Mouse (Mus musculus): ENCODE results near the gene Lsm7. TPM values are rescaled to one million over a fixed set of nuclear protein-coding genes. Genes with fewer than 3 reads are reported as not detected.

Lsm7 gene
- polyA plus RNA-seq, 1 experiment from 2014 or later: 138 TPM

GRCm38 (mm10) chr10:80827063-80827869 lies 27.7 kb downstream of the Lsm7 start:
- WGBS: 4% methylated on average over 29 of the region's 29 CpGs
- H3K4me3 ChIP-seq (ENCODE audit: low read depth, low read length): peak overlapping the region; percentile 71
- no peak for TF ChIP-seq CTCF (IDR thresholded peaks at IDR 0.05)
- no peaks in the 10 kb centered on the region for H3K9me3 ChIP-seq (ENCODE audit: low read length)
- peak overlapping the region; percentile 89 for H3K27ac ChIP-seq (ENCODE audit: low read length)
- H3K4me2 ChIP-seq (replicated peaks; ENCODE audit: low read depth, low read length): peak overlapping the region; percentile 68
- H3K27me3 ChIP-seq (replicated peaks; ENCODE audit: insufficient read depth, low read length): no peaks in the 10 kb centered on the region
- H3K36me3 ChIP-seq (ENCODE audit: insufficient read depth, low read length): 0 out of 2 replicates have a peak, but pooled peaks cover 4% of the 10 kb centered on the region
- no peaks in the 10 kb centered on the region for H3K4me1 ChIP-seq (ENCODE audit: insufficient read depth, low read depth, low read length)
- DNase-seq (ENCODE audit: low spot score) (no peak), ATAC-seq (no peak)
- H3K9ac ChIP-seq (replicated peaks; ENCODE audit: low read depth): peak overlapping the region; percentile 92

DNA sequence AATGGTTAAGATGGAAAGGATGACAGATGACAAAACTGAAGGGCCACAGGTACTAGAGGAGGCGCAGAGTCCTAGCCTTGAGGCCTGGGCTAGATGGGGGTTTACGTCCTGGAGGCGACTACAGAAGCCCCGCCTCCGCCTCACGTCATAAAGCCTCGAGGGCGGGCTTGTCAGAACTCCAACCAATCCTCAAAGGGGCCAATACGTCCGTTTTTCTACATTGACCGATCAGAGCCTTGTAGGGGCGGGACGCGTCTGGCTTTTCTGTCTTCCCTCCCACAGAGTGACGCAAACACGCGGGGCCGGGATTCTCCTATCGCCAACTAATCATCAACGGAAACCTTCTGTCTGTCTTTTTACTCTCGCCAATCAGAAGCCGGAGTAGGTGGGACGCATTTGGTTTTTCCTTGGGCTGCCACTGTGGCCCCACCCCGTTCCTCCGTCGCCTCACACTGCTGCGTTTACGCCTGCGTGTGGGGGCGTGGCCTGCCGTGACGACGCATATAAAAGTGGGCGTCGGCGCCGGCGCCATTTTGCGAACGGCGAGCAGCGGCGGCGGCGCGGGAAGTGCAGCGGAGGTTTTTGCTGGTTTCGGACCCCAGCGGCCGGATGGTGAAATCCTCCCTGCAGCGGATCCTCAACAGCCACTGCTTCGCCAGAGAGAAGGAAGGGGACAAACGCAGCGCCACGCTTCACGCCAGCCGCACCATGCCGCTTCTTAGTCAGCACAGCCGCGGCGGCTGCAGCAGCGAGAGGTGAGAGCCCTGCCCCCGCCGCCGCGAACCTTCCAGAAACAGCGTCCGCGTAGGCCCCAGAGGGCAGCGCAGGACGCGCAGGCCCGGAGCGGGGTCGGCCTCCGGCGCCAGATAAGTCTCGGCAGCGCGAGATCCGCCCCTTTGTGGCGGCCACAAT lies 28.6 kb downstream of the Lsm7 start, which contains the start of gene Oaz1:
Gene Oaz1, plus strand, starts transcription at position 506 of the 912 bp plus-strand sequence.
- Histone ChIP-seq H3K4me3 (ENCODE audit: low read depth, low read length) (peak within 1 kb of the TSS; percentile 71), H3K4me2 (replicated peaks; ENCODE audit: low read depth, low read length) (peak within 1 kb of the TSS; percentile 68), H3K9ac (replicated peaks; ENCODE audit: low read depth) (peak within 1 kb of the TSS; percentile 92), H3K4me1 (ENCODE audit: insufficient read depth, low read depth, low read length) (no peaks in the 10 kb centered on the region), H3K36me3 (ENCODE audit: insufficient read depth, low read length) (0 out of 2 replicates have a peak, but pooled peaks cover 4% of the 10 kb centered on the region), H3K27ac (ENCODE audit: low read length) (peak within 1 kb of the TSS; percentile 89), H3K27me3 (replicated peaks; ENCODE audit: insufficient read depth, low read length) (no peaks in the 10 kb centered on the region), H3K9me3 (ENCODE audit: low read length) (no peaks in the 10 kb centered on the region)
- no peak for TF ChIP-seq EP300 (IDR thresholded peaks at IDR 0.05)
- TF ChIP-seq CTCF (IDR thresholded peaks at IDR 0.05): no peak; the same call in 1 of the 2 replicates
- ATAC-seq (peak; percentile 97), DNase-seq (ENCODE audit: low spot score) (peak; percentile 100)
- WGBS: under 1% methylated on average over 73 of the region's 82 CpGs

DNA sequence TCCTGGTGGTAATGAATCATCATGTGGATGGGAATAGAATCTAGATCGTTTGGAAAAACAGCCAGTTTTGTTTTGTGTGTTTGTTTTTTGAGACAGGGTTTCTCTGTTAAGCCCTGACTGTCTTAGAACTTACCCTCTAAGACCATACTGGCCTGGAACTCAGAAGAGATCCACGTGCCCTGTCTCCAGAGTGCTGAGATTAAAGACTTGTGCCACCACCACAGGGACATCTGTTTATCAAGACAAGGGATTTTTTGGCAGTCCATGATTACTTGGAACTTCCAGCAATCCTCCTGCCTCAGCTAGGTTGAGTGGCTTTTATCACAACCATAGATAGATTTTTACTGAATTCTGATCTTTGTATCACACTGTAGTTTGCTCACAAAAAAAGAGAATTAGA lies 30.2 kb downstream of the Lsm7 start:
- no peak for ATAC-seq
- H3K36me3 ChIP-seq (ENCODE audit: insufficient read depth, low read length): 0 out of 2 replicates have a peak, but pooled peaks cover 4% of the 10 kb centered on the region
- 54% methylated on average over 2 of the region's 2 CpGs for WGBS
- no peak overlapping the region for H3K9ac ChIP-seq (replicated peaks; ENCODE audit: low read depth)
- no peaks in the 10 kb centered on the region for H3K27me3 ChIP-seq (replicated peaks; ENCODE audit: insufficient read depth, low read length)
- no peak overlapping the region for H3K27ac ChIP-seq (ENCODE audit: low read length)
- no peaks in the 10 kb centered on the region for H3K9me3 ChIP-seq (ENCODE audit: low read length)
- no peaks in the 10 kb centered on the region for H3K4me1 ChIP-seq (ENCODE audit: insufficient read depth, low read depth, low read length)
- DNase-seq (ENCODE audit: low spot score): no peak
- no peak overlapping the region for H3K4me2 ChIP-seq (replicated peaks; ENCODE audit: low read depth, low read length)
- no peak overlapping the region for H3K4me3 ChIP-seq (ENCODE audit: low read depth, low read length)
- TF ChIP-seq CTCF (IDR thresholded peaks at IDR 0.05) (no peak), EP300 (IDR thresholded peaks at IDR 0.05) (no peak)

GRCm38 (mm10) chr10:80823847-80824643 lies 31.0 kb downstream of the Lsm7 start:
- Histone ChIP-seq H3K27ac (ENCODE audit: low read length) (no peak overlapping the region), H3K36me3 (ENCODE audit: insufficient read depth, low read length) (no peaks in the 10 kb centered on the region), H3K27me3 (replicated peaks; ENCODE audit: insufficient read depth, low read length) (no peaks in the 10 kb centered on the region), H3K9ac (replicated peaks; ENCODE audit: low read depth) (no peak overlapping the region), H3K4me1 (ENCODE audit: insufficient read depth, low read depth, low read length) (no peaks in the 10 kb centered on the region), H3K9me3 (ENCODE audit: low read length) (no peaks in the 10 kb centered on the region), H3K4me2 (replicated peaks; ENCODE audit: low read depth, low read length) (no peak overlapping the region), H3K4me3 (ENCODE audit: low read depth, low read length) (no peak overlapping the region)
- 44% methylated on average over 8 of the region's 8 CpGs for WGBS
- TF ChIP-seq CTCF (IDR thresholded peaks at IDR 0.05) (no peak), EP300 (IDR thresholded peaks at IDR 0.05) (no peak)
- DNase-seq (ENCODE audit: low spot score) (no peak), ATAC-seq (no peak)

DNA sequence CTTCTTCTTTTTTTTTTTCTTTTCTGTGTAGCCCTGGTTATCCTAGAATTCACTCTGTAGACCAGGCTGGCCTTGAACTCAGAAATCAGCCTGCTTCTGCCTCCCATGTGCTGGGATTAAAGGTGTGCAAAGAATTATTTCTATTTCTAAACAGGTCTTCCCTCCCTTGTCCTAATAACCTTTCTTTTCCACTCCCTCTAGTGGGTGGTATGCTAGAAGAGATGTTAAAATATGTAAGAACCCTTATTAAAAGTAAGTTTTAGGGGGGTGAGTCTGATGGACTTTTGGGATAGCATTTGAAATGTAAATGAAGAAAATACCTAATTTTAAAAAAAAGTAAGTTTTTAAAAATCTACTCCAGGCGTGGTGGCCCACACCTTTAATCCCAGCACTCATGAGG lies 31.7 kb downstream of the Lsm7 start:
- Histone ChIP-seq H3K4me1 (ENCODE audit: insufficient read depth, low read depth, low read length) (no peaks in the 10 kb centered on the region), H3K36me3 (ENCODE audit: insufficient read depth, low read length) (no peaks in the 10 kb centered on the region), H3K27me3 (replicated peaks; ENCODE audit: insufficient read depth, low read length) (no peaks in the 10 kb centered on the region), H3K27ac (ENCODE audit: low read length) (no peak overlapping the region), H3K9ac (replicated peaks; ENCODE audit: low read depth) (no peak overlapping the region), H3K9me3 (ENCODE audit: low read length) (no peaks in the 10 kb centered on the region), H3K4me3 (ENCODE audit: low read depth, low read length) (no peak overlapping the region), H3K4me2 (replicated peaks; ENCODE audit: low read depth, low read length) (no peak overlapping the region)
- TF ChIP-seq CTCF (IDR thresholded peaks at IDR 0.05) (no peak), EP300 (IDR thresholded peaks at IDR 0.05) (no peak)
- WGBS: 83% methylated on average over 1 of the region's 1 CpGs
- no peak for DNase-seq (ENCODE audit: low spot score)
- ATAC-seq: no peak
